31 mouse cellular contexts compared by ENCODE assay signal in genomic region chr9:121549010-121549409, GRCm38 (mm10). TPM values are rescaled to one million over a fixed set of nuclear protein-coding genes. Genes with fewer than 3 reads are reported as not detected.
DNase-seq lines count a peak whose midpoint lies in the region; ATAC-seq and TF ChIP-seq lines count a peak whose summit lies in the region.
"Had no signal": no experiment of that assay in that cellular context is flagged by ENCODE, and none has a peak within 500 bp of the region (broad histone marks: within the 10 kb centered on the region; RNA-seq: fewer than 3 reads in every experiment).

No protein-coding gene starts in this region.

- H3K4me3 ChIP-seq in G1E (ENCODE audit: low read depth, low read length), result no peak overlapping the region
- no peak overlapping the region for H3K4me3 ChIP-seq in intestine, postnatal 0 days (ENCODE audit: low read depth, low read length)
- no peak overlapping the region for H3K4me3 ChIP-seq in small intestine, adult 2 months (ENCODE audit: low read depth, low read length)
- H3K4me3 ChIP-seq in heart, adult 2 months, result no peak overlapping the region
- H3K4me3 ChIP-seq: embryonic facial prominence, embryonic 10.5 days; embryonic facial prominence, embryonic 13.5 days; erythroblast, embryonic 14.5 days; forebrain, embryonic 12.5 days; forebrain, embryonic 15.5 days; hindbrain, embryonic 13.5 days had no signal

- no peak overlapping the region for H3K9ac ChIP-seq in intestine, postnatal 0 days (ENCODE audit: low read depth, low read length)
- no peak overlapping the region for H3K9ac ChIP-seq in heart, adult 2 months (ENCODE audit: low read depth, low read length)
- H3K9ac ChIP-seq: embryonic facial prominence, embryonic 13.5 days; forebrain, embryonic 12.5 days; forebrain, embryonic 15.5 days; hindbrain, embryonic 13.5 days had no signal

- TF ChIP-seq POLR2A in small intestine, adult 2 months (IDR thresholded peaks at IDR 0.05; ENCODE audit: low read depth, low read length), result no peak
- TF ChIP-seq POLR2A in heart, adult 2 months (IDR thresholded peaks at IDR 0.05; ENCODE audit: insufficient read depth, low read depth, low read length), result no peak

- 20% methylated on average over 5 of the region's 5 CpGs for WGBS in intestine, postnatal 0 days
- 19% methylated on average over 5 of the region's 5 CpGs for WGBS in small intestine, adult 2 months
- 24% methylated on average over 5 of the region's 5 CpGs for WGBS in heart, adult 2 months

- H3K36me3 ChIP-seq in G1E (replicated peaks), result no peaks in the 10 kb centered on the region
- no peaks in the 10 kb centered on the region for H3K36me3 ChIP-seq in intestine, postnatal 0 days (ENCODE audit: control insufficient read depth, insufficient read depth)
- no peaks in the 10 kb centered on the region for H3K36me3 ChIP-seq in small intestine, adult 2 months (ENCODE audit: control insufficient read depth, insufficient read depth, low read length)
- no peaks in the 10 kb centered on the region for H3K36me3 ChIP-seq in heart, adult 2 months (ENCODE audit: control insufficient read depth, insufficient read depth, low read length)
- H3K36me3 ChIP-seq: embryonic facial prominence, embryonic 10.5 days; embryonic facial prominence, embryonic 13.5 days; forebrain, embryonic 12.5 days; forebrain, embryonic 15.5 days; hindbrain, embryonic 13.5 days had no signal

- H3K27me3 ChIP-seq in G1E (ENCODE audit: insufficient read depth, low read length), result peaks cover 4% of the 10 kb centered on the region
- no peaks in the 10 kb centered on the region for H3K27me3 ChIP-seq in intestine, postnatal 0 days (replicated peaks; ENCODE audit: control insufficient read depth, insufficient read depth, low read length)
- H3K27me3 ChIP-seq in small intestine, adult 2 months (ENCODE audit: control insufficient read depth, insufficient read depth, low read length), result no peaks in the 10 kb centered on the region
- H3K27me3 ChIP-seq in heart, adult 2 months (ENCODE audit: control insufficient read depth, insufficient read depth, low read length), result no peaks in the 10 kb centered on the region
- H3K27me3 ChIP-seq: embryonic facial prominence, embryonic 13.5 days; forebrain, embryonic 15.5 days; hindbrain, embryonic 13.5 days had no signal

- no peak overlapping the region for H3K4me2 ChIP-seq in intestine, postnatal 0 days (replicated peaks; ENCODE audit: low read depth)
- H3K4me2 ChIP-seq: embryonic facial prominence, embryonic 13.5 days; forebrain, embryonic 12.5 days; forebrain, embryonic 15.5 days; heart, embryonic 11.5 days; hindbrain, embryonic 13.5 days had no signal

- no peak for TF ChIP-seq EP300 in heart, adult 2 months (IDR thresholded peaks at IDR 0.05; ENCODE audit: insufficient read depth, low read depth, low read length)

- H3K4me1 ChIP-seq in G1E (ENCODE audit: insufficient read depth, low read depth, low read length), result peaks cover 4% of the 10 kb centered on the region; the same call in 1 of the 2 replicates
- peaks cover 6% of the 10 kb centered on the region; the same call in 1 of the 2 replicates for H3K4me1 ChIP-seq in intestine, postnatal 0 days (replicated peaks; ENCODE audit: control insufficient read depth, insufficient read depth, low read length)
- H3K4me1 ChIP-seq in small intestine, adult 2 months (ENCODE audit: control insufficient read depth, insufficient read depth, insufficient read length, low read length), result peaks cover 23% of the 10 kb centered on the region
- H3K4me1 ChIP-seq in heart, adult 2 months (ENCODE audit: control insufficient read depth, insufficient read depth, low read length), result no peaks in the 10 kb centered on the region
- H3K4me1 ChIP-seq: hindbrain, embryonic 13.5 days had no signal

- ATAC-seq in G1E (ENCODE audit: extremely low read depth, insufficient number of reproducible peaks, low FRiP score, poor library complexity, severe bottlenecking), result peak; percentile 68
- peak; percentile 8; the same call in 1 of the 2 replicates for ATAC-seq in common myeloid progenitor, adult 5-6 weeks (replicated peaks; ENCODE audit: low read depth, poor library complexity, severe bottlenecking)
- peak; percentile 62; the same call in 1 of the 2 replicates for ATAC-seq in intestine, postnatal 0 days
- no peak for ATAC-seq in cerebellum, adult (ENCODE audit: insufficient number of reproducible peaks, low FRiP score, low TSS enrichment)
- ATAC-seq: CD4-positive, CD25-positive, alpha-beta regulatory T cell, adult 4 months; forebrain, embryonic 15.5 days; hindbrain, embryonic 16.5 days; Patski had no signal

- TF ChIP-seq CTCF in G1E (IDR thresholded peaks at IDR 0.05; ENCODE audit: low read depth, low read length), result no peak
- no peak for TF ChIP-seq CTCF in intestine, postnatal 0 days (IDR thresholded peaks at IDR 0.05; ENCODE audit: low read depth)
- no peak for TF ChIP-seq CTCF in small intestine, adult 2 months (IDR thresholded peaks at IDR 0.05; ENCODE audit: extremely low read depth, insufficient read length, insufficient replicate concordance, low read depth, low read length)
- no peak for TF ChIP-seq CTCF in heart, adult 2 months (IDR thresholded peaks at IDR 0.05)

- H3K79me2 ChIP-seq in heart, adult 2 months (replicated peaks; ENCODE audit: control insufficient read depth, insufficient read depth, low read length), result no peaks in the 10 kb centered on the region

- 0 out of 2 replicates have a peak overlapping the region, but pooled peaks have one; percentile 15 for H3K27ac ChIP-seq in intestine, postnatal 0 days (ENCODE audit: low read depth, low read length)
- H3K27ac ChIP-seq in small intestine, adult 2 months (ENCODE audit: insufficient read depth, low read depth, low read length), result peak overlapping the region; percentile 78
- no peak overlapping the region for H3K27ac ChIP-seq in heart, adult 2 months
- H3K27ac ChIP-seq: embryonic facial prominence, embryonic 10.5 days; embryonic facial prominence, embryonic 13.5 days; hindbrain, embryonic 13.5 days had no signal

- DNase-seq in G1E (ENCODE audit: low spot score), result no peak
- no peak for DNase-seq in heart, adult 2 months
- DNase-seq in adrenal gland, adult 18-20 months (ENCODE audit: low spot score in 2 of 2), result no peak
- DNase-seq in lung, postnatal 36 days, result no peak
- DNase-seq: adrenal gland, adult 8-10 months; adrenal gland, postnatal 25 days; cerebellum, adult 11 months; cerebellum, adult 2 months; cerebellum, adult 9-11 months; cerebellum, postnatal 25 days; embryo, embryonic 11 days; gastrocnemius, postnatal 25 days; kidney, adult 11 months had no signal

- intact Hi-C loops in heart, adult 2 months (cut with DNase I), result no loop called here

- no peaks in the 10 kb centered on the region for H3K9me3 ChIP-seq in G1E (replicated peaks)
- no peaks in the 10 kb centered on the region for H3K9me3 ChIP-seq in intestine, postnatal 0 days (ENCODE audit: control insufficient read depth)
- H3K9me3 ChIP-seq: embryonic facial prominence, embryonic 10.5 days; embryonic facial prominence, embryonic 13.5 days; forebrain, embryonic 12.5 days; forebrain, embryonic 15.5 days; hindbrain, embryonic 13.5 days had no signal

RNA-seq across cellular contexts. Expression of gene Cck, which starts 53.5 kb away (rescaled TPM):
- total RNA-seq in G1E (2014; fragmentation: Nextera tagmentation) (not detected in 2 replicates), G1E (2017) (not detected in 2 replicates)
- polyA plus RNA-seq in G1E (2012), result not detected in 2 replicates
- not detected in 2 replicates for total RNA-seq in common myeloid progenitor, adult 5-6 weeks (2017)
- polyA plus RNA-seq in intestine, postnatal 0 days (2015; fragmentation: Nextera tagmentation; extraction: Ambion mirVana), result 88.5 and 92.1 TPM in 2 replicates
- polyA plus RNA-seq in small intestine, adult 2 months (2012; rRNA removed), result 168 and 248 TPM in 2 replicates
- total RNA-seq in heart, adult 2 months (2021), result not detected
- 0.35 and 0.47 TPM in 2 replicates for polyA plus RNA-seq in heart, adult 2 months (2012; rRNA removed)
- total RNA-seq in adrenal gland, adult 18-20 months (2021), result 1 to 10 TPM in 1 of 2 experiments, under 1 TPM in 1; 0.77 to 2.7 TPM
- total RNA-seq: adrenal gland, postnatal 25 days; gastrocnemius, adult 8-10 months; heart, adult 8-10 months; heart, postnatal 25 days; hematopoietic stem cell, adult 5-6 weeks had no signal
- polyA plus RNA-seq: CD4-positive, CD25-positive, alpha-beta regulatory T cell, adult 4 months; erythroblast, embryonic 14.5 days; Patski had no signal
